Mouse (Mus musculus): ENCODE data around the gene Pole. TPM values are rescaled to one million over a fixed set of nuclear protein-coding genes. Genes with fewer than 3 reads are reported as not detected.

Gene Pole
- polyA plus RNA-seq, 1 experiment from 2014 or later = 5.9 TPM

- no peak overlapping the region for H3K27ac ChIP-seq (ENCODE audit: low read depth, low read length)
- no peak for ATAC-seq (ENCODE audit: low read depth)
- H3K4me1 ChIP-seq (ENCODE audit: control insufficient read depth, insufficient read depth, low read length) = no peaks in the 10 kb centered on the region
- no peak overlapping the region for H3K9ac ChIP-seq (replicated peaks; ENCODE audit: low read depth, low read length)
- H3K4me2 ChIP-seq (ENCODE audit: low read depth, low read length) = no peak overlapping the region
- no peaks in the 10 kb centered on the region for H3K27me3 ChIP-seq (ENCODE audit: control insufficient read depth, insufficient read depth, low read length)
- WGBS = 100% methylated on average over 1 of the region's 1 CpGs
- no peaks in the 10 kb centered on the region for H3K9me3 ChIP-seq (ENCODE audit: control insufficient read depth, low read length)
- no peaks in the 10 kb centered on the region for H3K36me3 ChIP-seq (ENCODE audit: control insufficient read depth, insufficient read depth, low read length)
- no peak overlapping the region for H3K4me3 ChIP-seq (ENCODE audit: low read depth, low read length)
Measured at GRCm38 (mm10) chr5:110276910-110277309, 9.2 kb upstream of the Pole start.

DNA sequence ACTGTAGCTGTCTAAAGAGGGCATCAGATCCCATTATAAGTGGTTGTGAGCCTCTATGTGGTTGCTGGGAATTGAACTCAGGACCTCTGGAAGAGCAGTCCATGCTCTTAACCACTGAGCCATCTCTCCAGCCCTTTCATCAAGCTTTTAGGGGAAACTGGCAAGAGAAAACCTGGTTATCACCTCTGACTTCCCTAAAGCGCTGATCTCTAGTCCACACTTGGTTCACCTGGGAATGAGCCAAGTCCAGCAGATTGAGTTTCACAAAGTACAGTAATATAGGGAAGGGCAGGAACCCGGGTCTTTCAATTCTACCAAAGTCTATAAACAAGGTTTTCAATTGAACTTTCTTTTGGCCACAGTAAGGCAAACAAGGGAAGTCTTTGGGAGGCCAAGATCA lies 4.1 kb upstream of the Pole start:
- 84% methylated on average over 2 of the region's 2 CpGs for WGBS
- Histone ChIP-seq H3K4me1 (ENCODE audit: control insufficient read depth, insufficient read depth, low read length) (no peaks in the 10 kb centered on the region), H3K36me3 (ENCODE audit: control insufficient read depth, insufficient read depth, low read length) (no peaks in the 10 kb centered on the region), H3K9me3 (ENCODE audit: control insufficient read depth, low read length) (no peaks in the 10 kb centered on the region), H3K4me3 (ENCODE audit: low read depth, low read length) (no peak overlapping the region), H3K27me3 (ENCODE audit: control insufficient read depth, insufficient read depth, low read length) (peaks cover 8% of the 10 kb centered on the region; the same call in 1 of the 2 replicates), H3K9ac (replicated peaks; ENCODE audit: low read depth, low read length) (no peak overlapping the region), H3K4me2 (ENCODE audit: low read depth, low read length) (no peak overlapping the region), H3K27ac (ENCODE audit: low read depth, low read length) (no peak overlapping the region)
- no peak for ATAC-seq (ENCODE audit: low read depth)

DNA sequence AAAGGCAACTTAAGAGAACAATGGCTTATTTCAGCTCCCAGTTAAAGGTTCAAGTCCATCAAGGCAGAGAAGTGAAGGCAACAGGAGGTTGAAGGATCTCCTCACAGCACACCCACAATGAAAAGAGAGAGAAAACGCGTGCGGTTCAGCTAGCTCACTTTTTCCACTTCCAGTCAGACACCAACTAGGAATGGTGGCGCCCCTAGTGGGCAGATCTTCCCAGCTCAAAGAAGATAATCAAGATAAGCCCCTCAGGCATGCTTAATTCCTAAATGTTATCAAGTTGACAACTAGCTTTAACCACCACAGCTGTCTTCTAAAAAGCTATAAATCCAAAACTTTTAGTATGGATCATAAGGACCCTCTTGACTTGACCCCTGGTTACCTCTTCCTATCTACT lies 1.6 kb upstream of the Pole start:
- H3K27me3 ChIP-seq (ENCODE audit: control insufficient read depth, insufficient read depth, low read length) = peaks cover 8% of the 10 kb centered on the region; the same call in 1 of the 2 replicates
- WGBS = 8% methylated on average over 4 of the region's 4 CpGs
- no peaks in the 10 kb centered on the region for H3K36me3 ChIP-seq (ENCODE audit: control insufficient read depth, insufficient read depth, low read length)
- no peak for ATAC-seq (ENCODE audit: low read depth)
- no peaks in the 10 kb centered on the region for H3K9me3 ChIP-seq (ENCODE audit: control insufficient read depth, low read length)
- no peak overlapping the region; the same call in 1 of the 2 replicates for H3K4me3 ChIP-seq (ENCODE audit: low read depth, low read length)
- H3K4me2 ChIP-seq (ENCODE audit: low read depth, low read length) = peak overlapping the region; percentile 4; the same call in 1 of the 2 replicates
- no peak overlapping the region for H3K9ac ChIP-seq (replicated peaks; ENCODE audit: low read depth, low read length)
- no peak overlapping the region for H3K27ac ChIP-seq (ENCODE audit: low read depth, low read length)
- no peaks in the 10 kb centered on the region for H3K4me1 ChIP-seq (ENCODE audit: control insufficient read depth, insufficient read depth, low read length)

DNA sequence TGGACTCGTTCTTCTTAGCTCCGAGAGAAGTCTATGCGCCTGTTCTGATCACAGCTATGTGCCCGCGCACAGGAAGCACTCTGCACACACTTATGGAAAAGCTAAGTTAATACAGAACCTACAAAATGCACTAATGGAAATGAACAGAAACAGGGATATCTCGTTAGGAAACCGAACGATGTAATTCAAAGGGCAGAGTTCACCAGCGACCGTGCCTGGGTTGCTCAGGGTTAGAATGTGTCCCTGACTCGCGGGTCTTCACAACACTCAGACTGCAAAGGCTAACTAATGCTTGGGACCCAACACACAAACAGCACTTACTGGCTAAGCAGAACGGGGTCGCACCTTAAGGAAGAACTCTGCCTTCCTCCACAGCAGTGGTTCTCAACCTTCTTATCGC lies 950 bp upstream of the Pole start:
- peak overlapping the region; percentile 64; the same call in 1 of the 2 replicates for H3K9ac ChIP-seq (replicated peaks; ENCODE audit: low read depth, low read length)
- H3K36me3 ChIP-seq (ENCODE audit: control insufficient read depth, insufficient read depth, low read length) = no peaks in the 10 kb centered on the region
- no peaks in the 10 kb centered on the region for H3K9me3 ChIP-seq (ENCODE audit: control insufficient read depth, low read length)
- no peak overlapping the region for H3K27ac ChIP-seq (ENCODE audit: low read depth, low read length)
- H3K4me1 ChIP-seq (ENCODE audit: control insufficient read depth, insufficient read depth, low read length) = no peaks in the 10 kb centered on the region
- H3K4me3 ChIP-seq (ENCODE audit: low read depth, low read length) = peak overlapping the region; percentile 58
- no peak for ATAC-seq (ENCODE audit: low read depth)
- H3K4me2 ChIP-seq (ENCODE audit: low read depth, low read length) = peak overlapping the region; percentile 96
- WGBS = 9% methylated on average over 15 of the region's 15 CpGs
- peaks cover 8% of the 10 kb centered on the region; the same call in 1 of the 2 replicates for H3K27me3 ChIP-seq (ENCODE audit: control insufficient read depth, insufficient read depth, low read length)

DNA sequence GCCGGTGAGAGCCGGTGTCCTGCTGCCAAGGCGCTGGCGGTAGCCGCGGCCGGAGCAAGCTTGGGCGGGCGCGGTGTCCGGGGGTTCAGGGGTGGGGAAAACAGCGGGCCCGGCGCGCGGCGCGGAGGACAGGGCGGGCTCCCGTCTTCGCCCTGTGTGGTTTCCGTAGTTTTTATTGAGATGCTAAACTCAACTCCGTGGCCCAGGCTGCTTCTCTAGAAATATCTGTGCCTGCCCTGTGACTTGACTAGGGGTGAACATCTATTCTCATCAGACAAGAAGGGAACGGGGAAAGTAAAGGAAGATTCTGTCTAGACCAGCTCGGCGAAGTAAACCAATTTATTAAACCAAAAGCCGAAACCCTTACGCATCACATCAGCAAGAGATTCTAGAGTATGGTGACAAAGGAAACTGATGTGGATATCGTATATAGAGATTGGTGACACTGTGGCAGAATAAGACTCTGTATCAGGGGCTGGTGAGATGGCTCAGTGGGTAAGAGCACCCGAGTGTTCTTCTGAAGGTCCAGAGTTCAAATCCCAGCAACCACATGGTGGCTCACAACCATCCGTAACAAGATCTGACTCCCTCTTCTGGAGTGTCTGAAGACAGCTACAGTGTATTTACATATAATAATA lies 459 bp downstream of the Pole start:
- WGBS = 3% methylated on average over 27 of the region's 31 CpGs

GRCm38 (mm10) chr5:110287084-110287475 lies 974 bp downstream of the Pole start:
- H3K27ac ChIP-seq (ENCODE audit: low read depth, low read length) = no peak overlapping the region
- no peaks in the 10 kb centered on the region for H3K9me3 ChIP-seq (ENCODE audit: control insufficient read depth, low read length)
- H3K4me3 ChIP-seq (ENCODE audit: low read depth, low read length) = no peak overlapping the region
- H3K4me1 ChIP-seq (ENCODE audit: control insufficient read depth, insufficient read depth, low read length) = no peaks in the 10 kb centered on the region
- WGBS = 85% methylated on average over 2 of the region's 2 CpGs
- ATAC-seq (ENCODE audit: low read depth) = no peak
- no peak overlapping the region for H3K4me2 ChIP-seq (ENCODE audit: low read depth, low read length)
- no peak overlapping the region for H3K9ac ChIP-seq (replicated peaks; ENCODE audit: low read depth, low read length)
- no peaks in the 10 kb centered on the region for H3K36me3 ChIP-seq (ENCODE audit: control insufficient read depth, insufficient read depth, low read length)
- peaks cover 8% of the 10 kb centered on the region; the same call in 1 of the 2 replicates for H3K27me3 ChIP-seq (ENCODE audit: control insufficient read depth, insufficient read depth, low read length)

More for the DNA sequence above, 459 bp downstream of the Pole start:
- Histone ChIP-seq H3K36me3 (ENCODE audit: control insufficient read depth, insufficient read depth, low read length) (no peaks in the 10 kb centered on the region), H3K27me3 (ENCODE audit: control insufficient read depth, insufficient read depth, low read length) (peaks cover 8% of the 10 kb centered on the region; the same call in 1 of the 2 replicates), H3K4me3 (ENCODE audit: low read depth, low read length) (peak overlapping the region; percentile 58), H3K4me1 (ENCODE audit: control insufficient read depth, insufficient read depth, low read length) (no peaks in the 10 kb centered on the region), H3K27ac (ENCODE audit: low read depth, low read length) (no peak overlapping the region), H3K9ac (replicated peaks; ENCODE audit: low read depth, low read length) (peak overlapping the region; percentile 64), H3K9me3 (ENCODE audit: control insufficient read depth, low read length) (no peaks in the 10 kb centered on the region), H3K4me2 (ENCODE audit: low read depth, low read length) (peak overlapping the region; percentile 96)
- ATAC-seq (ENCODE audit: low read depth) = peak; percentile 75

DNA sequence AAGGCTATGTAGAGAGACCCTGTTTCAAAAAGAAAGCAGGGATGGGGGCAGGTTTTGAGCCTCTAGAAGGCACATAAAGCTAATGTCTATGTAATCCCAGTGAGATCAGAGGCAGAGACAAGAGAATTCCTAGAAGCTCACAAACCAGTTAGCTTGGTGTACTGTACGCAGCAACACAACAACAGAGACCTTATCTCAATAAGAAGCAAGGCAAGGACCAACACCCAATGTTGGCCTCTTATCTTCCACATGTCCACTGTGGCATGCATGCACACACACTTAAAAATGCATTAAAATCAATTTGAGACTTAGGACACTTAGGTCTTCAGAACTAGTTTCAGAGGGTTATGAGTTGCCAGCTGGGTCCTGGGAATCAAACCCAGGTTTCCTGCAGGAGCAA lies 5.5 kb downstream of the Pole start:
- 100% methylated on average over 1 of the region's 1 CpGs for WGBS
- Histone ChIP-seq H3K4me2 (ENCODE audit: low read depth, low read length) (no peak overlapping the region), H3K4me1 (ENCODE audit: control insufficient read depth, insufficient read depth, low read length) (no peaks in the 10 kb centered on the region), H3K4me3 (ENCODE audit: low read depth, low read length) (no peak overlapping the region), H3K36me3 (ENCODE audit: control insufficient read depth, insufficient read depth, low read length) (no peaks in the 10 kb centered on the region), H3K27me3 (ENCODE audit: control insufficient read depth, insufficient read depth, low read length) (no peaks in the 10 kb centered on the region), H3K9ac (replicated peaks; ENCODE audit: low read depth, low read length) (no peak overlapping the region), H3K27ac (ENCODE audit: low read depth, low read length) (no peak overlapping the region), H3K9me3 (ENCODE audit: control insufficient read depth, low read length) (no peaks in the 10 kb centered on the region)
- no peak for ATAC-seq (ENCODE audit: low read depth)

DNA sequence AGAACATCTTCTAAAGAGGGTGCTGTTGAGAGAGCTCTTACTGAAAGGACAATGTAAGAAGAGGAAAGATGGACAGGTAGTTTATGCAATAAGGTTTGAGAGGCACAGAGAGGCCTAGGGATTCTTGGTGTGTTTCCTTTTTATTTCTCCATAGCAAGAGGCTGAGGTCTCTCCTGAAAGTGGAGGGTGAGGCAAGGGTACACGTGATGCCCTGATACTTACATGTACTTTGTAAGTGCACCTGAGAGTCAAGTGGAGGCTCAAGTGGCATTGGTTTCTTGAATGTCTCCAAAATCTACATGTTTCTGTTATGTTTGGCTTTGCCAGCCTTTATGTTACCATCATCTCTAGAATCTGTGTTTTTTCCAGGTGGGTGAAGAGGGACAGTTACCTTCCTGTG lies 10.5 kb downstream of the Pole start:
- H3K9me3 ChIP-seq (ENCODE audit: control insufficient read depth, low read length) = no peaks in the 10 kb centered on the region
- no peak overlapping the region for H3K4me3 ChIP-seq (ENCODE audit: low read depth, low read length)
- H3K9ac ChIP-seq (replicated peaks; ENCODE audit: low read depth, low read length) = no peak overlapping the region
- 100% methylated on average over 1 of the region's 1 CpGs for WGBS
- no peak overlapping the region for H3K27ac ChIP-seq (ENCODE audit: low read depth, low read length)
- no peaks in the 10 kb centered on the region for H3K27me3 ChIP-seq (ENCODE audit: control insufficient read depth, insufficient read depth, low read length)
- H3K36me3 ChIP-seq (ENCODE audit: control insufficient read depth, insufficient read depth, low read length) = 0 out of 2 replicates have a peak, but pooled peaks cover 3% of the 10 kb centered on the region
- no peak for ATAC-seq (ENCODE audit: low read depth)
- H3K4me2 ChIP-seq (ENCODE audit: low read depth, low read length) = no peak overlapping the region
- H3K4me1 ChIP-seq (ENCODE audit: control insufficient read depth, insufficient read depth, low read length) = no peaks in the 10 kb centered on the region

GRCm38 (mm10) chr5:110300591-110300990 lies 14.5 kb downstream of the Pole start:
- WGBS = 99% methylated on average over 2 of the region's 2 CpGs
- H3K9ac ChIP-seq (replicated peaks; ENCODE audit: low read depth, low read length) = no peak overlapping the region
- H3K27me3 ChIP-seq (ENCODE audit: control insufficient read depth, insufficient read depth, low read length) = no peaks in the 10 kb centered on the region
- 0 out of 2 replicates have a peak, but pooled peaks cover 3% of the 10 kb centered on the region for H3K36me3 ChIP-seq (ENCODE audit: control insufficient read depth, insufficient read depth, low read length)
- no peaks in the 10 kb centered on the region for H3K4me1 ChIP-seq (ENCODE audit: control insufficient read depth, insufficient read depth, low read length)
- H3K9me3 ChIP-seq (ENCODE audit: control insufficient read depth, low read length) = no peaks in the 10 kb centered on the region
- H3K4me2 ChIP-seq (ENCODE audit: low read depth, low read length) = no peak overlapping the region
- no peak overlapping the region for H3K4me3 ChIP-seq (ENCODE audit: low read depth, low read length)
- ATAC-seq (ENCODE audit: low read depth) = no peak
- no peak overlapping the region for H3K27ac ChIP-seq (ENCODE audit: low read depth, low read length)
